Mouse (Mus musculus) frontal cortex, adult 2 months (tissue): ENCODE measurements at regions not wholly inside any gene's neighbourhood (a gene's known extent, or its start where the extent isn't known, plus 50 kb on each side); places are given as distances from the start of the nearest gene placed in this dataset.
"Not testable (repeated sequence)": the region's sequence is repeated elsewhere in the genome, so short reads cannot be mapped to it uniquely, and the experiment has no call there.

Experiments
- DNase-seq, 2 experiments: peaks; one replicate each; pipeline ENCODE4 v3.0.0; 2022; ENCODE audit warnings: low spot score in 1 of 2; ENCODE audit errors: extremely low spot score in 1 of 2

GRCm38 (mm10) chr17:16516173-16516572 is 547.7 kb upstream of the Zfp960 start:
- DNase-seq: no peak

- no peak for DNase-seq
Measured at GRCm38 (mm10) chr17:16493951-16494350, 570.0 kb upstream of the Zfp960 start.

- DNase-seq: no peak
Measured at GRCm38 (mm10) chr17:16493546-16493945, 570.4 kb upstream of the Zfp960 start.

- DNase-seq: peak in 1 of 2 experiments; percentile 2
Measured at GRCm38 (mm10) chr17:16492551-16492950, 571.4 kb upstream of the Zfp960 start.

GRCm38 (mm10) chr17:16486355-16486754 is 577.6 kb upstream of the Zfp960 start:
- DNase-seq: no peak

GRCm38 (mm10) chr17:16483976-16484375 is 579.9 kb upstream of the Zfp960 start:
- DNase-seq: no peak

- no peak for DNase-seq
Measured at GRCm38 (mm10) chr17:16481722-16482121, 582.2 kb upstream of the Zfp960 start.

- no peak for DNase-seq
Measured at GRCm38 (mm10) chr17:16480579-16480978, 583.3 kb upstream of the Zfp960 start.

GRCm38 (mm10) chr17:16461208-16461607 is 602.7 kb upstream of the Zfp960 start:
- no peak for DNase-seq

- DNase-seq: no peak
Measured at GRCm38 (mm10) chr17:16453098-16453497, 610.8 kb upstream of the Zfp960 start.

GRCm38 (mm10) chr17:16444562-16444961 is 613.7 kb upstream of the Rgmb start:
- DNase-seq: no peak

- DNase-seq: no peak
Measured at GRCm38 (mm10) chr17:16395193-16395612, 564.4 kb upstream of the Rgmb start.

GRCm38 (mm10) chr17:16374855-16375221 is 544.0 kb upstream of the Rgmb start:
- not testable (repeated sequence) for DNase-seq

- not testable (repeated sequence) for DNase-seq
Measured at GRCm38 (mm10) chr17:16374119-16374854, 543.4 kb upstream of the Rgmb start.

- DNase-seq: no peak
Measured at GRCm38 (mm10) chr17:16372976-16373375, 542.1 kb upstream of the Rgmb start.

GRCm38 (mm10) chr17:16344061-16344460 is 513.2 kb upstream of the Rgmb start:
- DNase-seq: no peak

- DNase-seq: no peak
Measured at GRCm38 (mm10) chr17:16342785-16343184, 511.9 kb upstream of the Rgmb start.

GRCm38 (mm10) chr17:16339720-16340470 is 509.1 kb upstream of the Rgmb start:
- peak; percentile 7 to 60 for DNase-seq

- DNase-seq: no peak
Measured at GRCm38 (mm10) chr17:16311914-16312313, 481.1 kb upstream of the Rgmb start.

- no peak for DNase-seq
Measured at GRCm38 (mm10) chr17:16311196-16311873, 480.5 kb upstream of the Rgmb start.

- DNase-seq: no peak
Measured at GRCm38 (mm10) chr17:16301776-16302175, 470.9 kb upstream of the Rgmb start.
